Mouse (Mus musculus) lung, adult 2 months (tissue): ENCODE results near the gene Svs1.

Experiments used
- CTCF ChIP-seq: fragments of 200-500 bp; IDR thresholded peaks from 2 replicates; pipeline ENCODE4 v1.5.1; 2011; ENCODE audit warnings: mild to moderate bottlenecking, low read length, control low read depth; ENCODE audit not compliant: insufficient read depth
- POLR2A ChIP-seq: fragments of 200-500 bp; IDR thresholded peaks from 2 replicates; pipeline ENCODE4 v1.6.1; 2011; ENCODE audit warnings: low read depth, mild to moderate bottlenecking, control low read depth, low read length, borderline replicate concordance; ENCODE audit errors: extremely low read depth

- TF ChIP-seq POLR2A = no peak
- no peak for TF ChIP-seq CTCF
Measured at GRCm38 (mm10) chr6:49009161-49009555, 22.5 kb downstream of the Svs1 start.
